Comparison of ENCODE assay signal across 16 mouse cellular contexts in genomic region chr8:83674497-83674896, GRCm38 (mm10).
"Had no signal": no experiment of that assay in that cellular context is flagged by ENCODE, and none has a peak within 500 bp of the region (broad histone marks: within the 10 kb centered on the region; RNA-seq: fewer than 3 reads in every experiment).

No protein-coding gene starts in this region.

- DNase-seq: forebrain, postnatal 0 days; gastrocnemius, postnatal 14 days; heart, adult 18-20 months; heart, postnatal 10 days; heart, postnatal 4 days; kidney, adult 18-20 months; kidney, adult 8-10 months; kidney, postnatal 10 days; kidney, postnatal 25 days; kidney, postnatal 4 days; liver; liver, embryonic 13.5 days had no signal

- ATAC-seq: forebrain, postnatal 0 days; hindbrain, embryonic 16.5 days; inflammation-experienced regulatory T-cells, adult 6 months; intestine, embryonic 15.5 days; intestine, postnatal 0 days had no signal
